Mouse (Mus musculus) stomach, embryonic 14.5 days (tissue): ENCODE measurements around the gene Usp10. TPM values are rescaled to one million over a fixed set of nuclear protein-coding genes. Genes with fewer than 3 reads are reported as not detected.
A peak's percentile ranks its signal among the peaks of the same experiment; 100 is the strongest.

Experiments used
- ATAC-seq: fragments of 200-750 bp; cut with Nextera tagmentation; 2 replicates; pipeline ENCODE4 v1.8.0; 2017; ENCODE audit warnings: low read depth, moderate TSS enrichment; ENCODE audit not compliant: insufficient number of reproducible peaks, insufficient read depth, low FRiP score
- H3K27ac ChIP-seq: fragments of 300-500 bp; sonication (generic); 2 replicates; pipeline ENCODE4 v1.5.1; 2014; ENCODE audit warnings: mild to moderate bottlenecking, low read length, moderate library complexity, mixed read lengths
- H3K27me3 ChIP-seq: fragments of 300-500 bp; sonication (generic); 2 replicates; pipeline ENCODE4 v1.6.1; 2014; ENCODE audit warnings: low read length, control low read depth, mixed read lengths; ENCODE audit not compliant: control insufficient read depth, insufficient read depth
- H3K36me3 ChIP-seq: fragments of 300-500 bp; sonication (generic); 2 replicates; pipeline ENCODE4 v1.6.1; 2014; ENCODE audit warnings: mild to moderate bottlenecking, control low read depth, low read length, moderate library complexity, mixed read lengths; ENCODE audit not compliant: control insufficient read depth, insufficient read depth
- H3K4me1 ChIP-seq: fragments of 300-500 bp; sonication (generic); 2 replicates; pipeline ENCODE4 v1.6.1; 2014; ENCODE audit warnings: low read length, control low read depth, mixed read lengths; ENCODE audit not compliant: control insufficient read depth, insufficient read depth
- H3K4me2 ChIP-seq: fragments of 300-500 bp; sonication (generic); replicated peaks from 2 replicates; pipeline ENCODE4 v1.6.1; 2014; ENCODE audit warnings: low read depth, low read length, control low read depth
- H3K4me3 ChIP-seq: fragments of 300-500 bp; sonication (generic); 2 replicates; pipeline ENCODE4 v1.5.1; 2014; ENCODE audit warnings: low read depth, low read length, control low read depth
- H3K9ac ChIP-seq: fragments of 300-500 bp; sonication (generic); replicated peaks from 2 replicates; pipeline ENCODE4 v1.6.1; 2014; ENCODE audit warnings: low read depth, mild to moderate bottlenecking, control low read depth, low read length, moderate library complexity, mixed read lengths
- H3K9me3 ChIP-seq: fragments of 300-500 bp; sonication (generic); 2 replicates; pipeline ENCODE4 v1.6.1; 2016; ENCODE audit warnings: low read depth, low read length, control low read depth; ENCODE audit not compliant: control insufficient read depth
- WGBS: fragments of 180-500 bp; shearing (Covaris S2); extraction: QIAGEN DNeasy Blood & Tissue Kit; methylation state at CpG from one replicate; pipeline ENCODE4 v1.1.7; 2014; 5-methylcytosine and 5-hydroxymethylcytosine counted together
- polyA plus RNA-seq: library from polyadenylated mRNA; unstranded; fragments of >200 nt; fragmentation: Nextera tagmentation; extraction: Ambion mirVana; gene quantifications from 2 replicates; pipeline ENCODE4 v1.2.1, GENCODE M21; 2014

Usp10 gene
- polyA plus RNA-seq, 1 experiment from 2014 or later = 110 TPM

DNA sequence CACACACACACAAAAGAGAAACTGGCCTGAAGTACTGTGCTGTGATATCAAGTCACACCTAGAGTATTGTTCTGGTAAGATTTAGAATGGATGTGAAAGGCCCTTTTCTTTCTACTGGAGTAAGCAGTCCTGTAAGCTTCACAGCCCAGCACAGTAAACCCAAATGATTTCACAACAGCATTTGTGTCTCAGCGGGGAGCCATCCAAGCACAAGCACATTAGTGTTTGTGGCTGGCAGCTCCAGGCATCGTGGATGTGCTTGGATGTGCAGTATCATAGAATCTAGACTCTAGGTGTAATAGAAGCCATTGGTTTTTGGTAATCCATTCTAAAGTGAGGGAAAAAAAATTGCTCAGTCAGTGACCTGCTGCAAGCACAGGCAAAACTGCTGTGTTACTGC is 29.2 kb downstream of the Usp10 start:
- no peak for ATAC-seq
- Histone ChIP-seq H3K4me3 (no peak overlapping the region), H3K9ac (no peak overlapping the region), H3K9me3 (no peaks in the 10 kb centered on the region), H3K36me3 (peaks cover 54% of the 10 kb centered on the region), H3K27me3 (no peaks in the 10 kb centered on the region), H3K4me2 (no peak overlapping the region), H3K27ac (no peak overlapping the region), H3K4me1 (no peaks in the 10 kb centered on the region)
- 92% methylated on average over 2 of the region's 2 CpGs for WGBS

DNA sequence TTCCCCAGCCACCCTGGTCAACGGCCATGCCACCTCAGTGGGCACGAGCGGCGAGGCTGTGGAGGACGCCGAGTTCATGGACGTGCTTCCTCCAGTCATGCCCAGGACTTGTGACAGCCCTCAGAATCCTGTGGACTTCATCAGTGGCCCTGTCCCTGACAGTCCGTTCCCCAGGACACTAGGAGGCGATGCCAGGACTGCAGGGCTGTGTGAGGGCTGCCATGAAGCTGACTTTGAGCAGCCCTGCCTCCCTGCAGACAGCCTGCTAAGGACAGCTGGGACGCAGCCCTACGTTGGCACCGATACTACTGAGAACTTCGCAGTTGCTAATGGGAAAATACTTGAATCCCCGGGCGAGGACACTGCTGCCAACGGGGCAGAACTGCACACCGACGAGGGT is 31.3 kb downstream of the Usp10 start:
- Histone ChIP-seq H3K27ac (no peak overlapping the region), H3K4me2 (no peak overlapping the region), H3K4me1 (no peaks in the 10 kb centered on the region), H3K27me3 (no peaks in the 10 kb centered on the region), H3K9me3 (no peaks in the 10 kb centered on the region), H3K9ac (no peak overlapping the region), H3K4me3 (no peak overlapping the region), H3K36me3 (peaks cover 65% of the 10 kb centered on the region)
- no peak for ATAC-seq
- 93% methylated on average over 18 of the region's 18 CpGs for WGBS

DNA sequence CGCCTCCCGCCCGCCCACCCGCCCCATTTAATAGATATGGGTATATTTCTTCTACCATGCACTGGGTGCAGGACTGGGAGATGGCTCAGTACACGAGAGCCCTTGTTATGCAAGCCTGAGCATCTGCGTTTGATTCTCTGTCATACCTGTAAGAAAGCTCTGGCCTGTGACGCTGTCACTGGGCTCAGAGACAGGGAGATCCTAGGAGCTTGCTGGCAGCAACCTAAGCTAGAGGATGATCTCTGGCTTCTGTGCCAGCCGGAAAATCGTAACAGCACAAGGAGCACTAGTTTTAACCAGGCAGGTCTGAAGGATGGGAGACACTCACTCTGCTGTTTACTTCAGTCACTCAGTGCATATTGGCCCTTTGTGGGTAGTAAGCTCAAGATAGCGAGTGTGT is 33.5 kb downstream of the Usp10 start:
- Histone ChIP-seq H3K27me3 (no peaks in the 10 kb centered on the region), H3K4me3 (no peak overlapping the region), H3K4me2 (no peak overlapping the region), H3K27ac (no peak overlapping the region), H3K4me1 (no peaks in the 10 kb centered on the region), H3K36me3 (peaks cover 65% of the 10 kb centered on the region), H3K9me3 (no peaks in the 10 kb centered on the region), H3K9ac (no peak overlapping the region)
- no peak for ATAC-seq
- WGBS = 89% methylated on average over 10 of the region's 10 CpGs

- no peak overlapping the region for H3K4me2 ChIP-seq
- H3K4me1 ChIP-seq = no peaks in the 10 kb centered on the region
- H3K9ac ChIP-seq = no peak overlapping the region
- no peak overlapping the region for H3K4me3 ChIP-seq
- ATAC-seq = peak; percentile 71; the same call in 1 of the 2 replicates
- no peak overlapping the region for H3K27ac ChIP-seq
- no peaks in the 10 kb centered on the region for H3K9me3 ChIP-seq
- H3K36me3 ChIP-seq = peaks cover 70% of the 10 kb centered on the region
- 60% methylated on average over 9 of the region's 9 CpGs for WGBS
- H3K27me3 ChIP-seq = no peaks in the 10 kb centered on the region
Measured at GRCm38 (mm10) chr8:119944096-119944811, 34.1 kb downstream of the Usp10 start.

DNA sequence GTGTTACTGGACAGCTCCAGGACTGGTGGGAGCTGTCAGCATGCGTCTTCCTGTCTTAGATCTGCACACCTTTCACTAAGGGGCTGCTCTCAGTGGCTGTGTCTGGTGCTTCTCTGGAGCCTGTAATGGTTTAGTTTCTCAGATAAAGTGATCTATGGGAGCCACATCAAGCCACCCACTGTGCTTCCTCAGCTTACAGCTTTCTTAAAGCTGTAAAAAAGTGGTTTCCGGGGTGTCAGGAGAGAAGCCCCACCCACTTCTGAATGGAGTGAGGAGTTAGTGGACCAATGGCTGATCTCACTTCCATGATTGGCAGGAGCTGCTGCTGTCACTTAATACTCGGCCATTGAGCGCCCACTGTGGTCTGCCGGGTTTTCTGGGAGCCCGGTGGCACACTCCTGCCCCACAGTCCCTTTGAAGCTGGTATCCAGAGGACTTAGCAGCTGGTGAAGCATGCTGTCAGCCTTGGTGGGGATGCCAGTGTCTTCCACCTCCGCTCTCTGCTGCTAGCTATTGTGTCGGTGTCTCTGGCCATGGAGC is 36.2 kb downstream of the Usp10 start:
- WGBS = 78% methylated on average over 8 of the region's 8 CpGs

GRCm38 (mm10) chr8:119947653-119948052 is 37.5 kb downstream of the Usp10 start:
- Histone ChIP-seq H3K27me3 (no peaks in the 10 kb centered on the region), H3K9me3 (no peaks in the 10 kb centered on the region), H3K9ac (no peak overlapping the region), H3K4me2 (no peak overlapping the region), H3K4me3 (no peak overlapping the region), H3K4me1 (no peaks in the 10 kb centered on the region), H3K36me3 (peaks cover 71% of the 10 kb centered on the region), H3K27ac (no peak overlapping the region)
- ATAC-seq = no peak
- 73% methylated on average over 19 of the region's 19 CpGs for WGBS

More for the DNA sequence above, 36.2 kb downstream of the Usp10 start:
- no peak overlapping the region for H3K27ac ChIP-seq
- H3K4me1 ChIP-seq = no peaks in the 10 kb centered on the region
- H3K36me3 ChIP-seq = peaks cover 69% of the 10 kb centered on the region
- no peak overlapping the region for H3K4me3 ChIP-seq
- H3K27me3 ChIP-seq = no peaks in the 10 kb centered on the region
- ATAC-seq = no peak
- H3K4me2 ChIP-seq = no peak overlapping the region
- no peaks in the 10 kb centered on the region for H3K9me3 ChIP-seq
- no peak overlapping the region for H3K9ac ChIP-seq

DNA sequence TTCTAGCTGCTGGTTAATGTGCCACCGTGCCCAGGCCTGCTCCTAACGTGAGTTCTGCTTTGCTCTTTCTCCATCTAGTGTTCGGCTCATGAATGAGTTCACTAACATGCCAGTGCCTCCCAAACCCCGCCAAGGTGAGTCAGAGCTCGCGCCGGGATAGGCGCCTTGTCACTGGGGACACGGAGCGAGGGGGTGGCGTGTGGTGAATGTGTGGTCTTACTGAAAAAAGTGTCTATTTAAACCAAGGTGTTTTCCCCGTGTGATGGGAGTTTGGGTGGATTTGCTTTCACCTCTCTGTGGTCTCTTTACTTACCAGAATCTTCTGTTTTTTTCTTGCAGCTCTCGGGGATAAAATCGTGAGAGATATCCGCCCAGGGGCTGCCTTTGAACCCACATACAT is 38.2 kb downstream of the Usp10 start:
- no peak for ATAC-seq
- Histone ChIP-seq H3K27me3 (no peaks in the 10 kb centered on the region), H3K9ac (no peak overlapping the region), H3K4me3 (no peak overlapping the region), H3K27ac (no peak overlapping the region), H3K4me2 (no peak overlapping the region), H3K4me1 (no peaks in the 10 kb centered on the region), H3K36me3 (peaks cover 71% of the 10 kb centered on the region), H3K9me3 (no peaks in the 10 kb centered on the region)
- WGBS = 86% methylated on average over 15 of the region's 15 CpGs

GRCm38 (mm10) chr8:119952282-119952681 is 42.1 kb downstream of the Usp10 start:
- Histone ChIP-seq H3K36me3 (peaks cover 85% of the 10 kb centered on the region), H3K4me2 (no peak overlapping the region), H3K27ac (no peak overlapping the region), H3K27me3 (no peaks in the 10 kb centered on the region), H3K9ac (no peak overlapping the region), H3K4me1 (no peaks in the 10 kb centered on the region), H3K9me3 (no peaks in the 10 kb centered on the region), H3K4me3 (no peak overlapping the region)
- 80% methylated on average over 7 of the region's 7 CpGs for WGBS
- ATAC-seq = no peak

DNA sequence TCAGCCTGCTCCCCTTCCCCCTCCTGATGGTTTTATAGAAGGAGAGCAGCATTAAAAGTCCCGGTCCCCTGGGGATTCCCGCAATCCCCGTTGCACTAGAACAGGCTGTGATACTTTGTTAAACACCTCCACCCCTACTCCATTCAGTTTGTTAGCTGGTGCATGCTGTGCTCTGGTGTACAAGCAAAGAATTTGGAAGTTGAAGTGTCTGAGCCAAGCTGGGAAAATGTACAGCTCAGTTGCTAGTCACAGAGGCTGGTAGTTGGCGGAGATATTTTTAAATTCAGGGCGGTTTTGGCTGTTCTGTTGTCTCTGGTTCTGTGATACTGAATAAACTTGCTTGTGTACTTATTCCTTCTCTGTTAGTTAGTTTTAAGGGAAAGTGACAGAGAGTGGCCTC is 42.6 kb downstream of the Usp10 start:
- H3K4me2 ChIP-seq = no peak overlapping the region
- 92% methylated on average over 5 of the region's 5 CpGs for WGBS
- no peaks in the 10 kb centered on the region for H3K4me1 ChIP-seq
- no peak overlapping the region for H3K4me3 ChIP-seq
- H3K9ac ChIP-seq = no peak overlapping the region
- no peak overlapping the region for H3K27ac ChIP-seq
- peaks cover 87% of the 10 kb centered on the region for H3K36me3 ChIP-seq
- ATAC-seq = no peak
- H3K27me3 ChIP-seq = no peaks in the 10 kb centered on the region
- no peaks in the 10 kb centered on the region for H3K9me3 ChIP-seq
